Mouse (Mus musculus): Measurements from ENCODE around the gene Fgfr2.

- TF ChIP-seq POLR2A (IDR thresholded peaks at IDR 0.05; ENCODE audit: control insufficient read depth, low read depth, low read length): no peak
- no peak for TF ChIP-seq CTCF (IDR thresholded peaks at IDR 0.05; ENCODE audit: control insufficient read depth, insufficient read depth, insufficient replicate concordance, low read depth, low read length)
These were observed 436.6 kb downstream of the Fgfr2 start for GRCm38 (mm10) chr7:132686515-132686914.
